Mouse (Mus musculus) neural tube, embryonic 12.5 days (tissue): ENCODE data around the gene Smtn. TPM values are rescaled to one million over a fixed set of nuclear protein-coding genes. Genes with fewer than 3 reads are reported as not detected.

Experiments used
- ATAC-seq: fragments of 200-750 bp; cut with Nextera tagmentation; 2 replicates; pipeline ENCODE4 v1.8.0; 2017; ENCODE audit warnings: low read depth, mild to moderate bottlenecking, moderate TSS enrichment, moderate library complexity; ENCODE audit not compliant: low FRiP score
- H3K27ac ChIP-seq: fragments of 300-500 bp; sonication (generic); 2 replicates; pipeline ENCODE4 v1.5.1; 2016
- H3K27me3 ChIP-seq: fragments of 300-500 bp; sonication (generic); replicated peaks from 2 replicates; pipeline ENCODE4 v1.6.1; 2016; ENCODE audit warnings: mild to moderate bottlenecking
- H3K36me3 ChIP-seq: fragments of 300-500 bp; sonication (generic); 2 replicates; pipeline ENCODE4 v1.6.1; 2016; ENCODE audit warnings: mild to moderate bottlenecking
- H3K4me1 ChIP-seq: fragments of 300-500 bp; sonication (generic); 2 replicates; pipeline ENCODE4 v1.6.1; 2016
- H3K4me2 ChIP-seq: fragments of 300-500 bp; sonication (generic); replicated peaks from 2 replicates; pipeline ENCODE4 v1.6.1; 2016; ENCODE audit warnings: mild to moderate bottlenecking
- H3K4me3 ChIP-seq: fragments of 300-500 bp; sonication (generic); 2 replicates; pipeline ENCODE4 v1.5.1; 2016
- H3K9ac ChIP-seq: fragments of 300-500 bp; sonication (generic); 2 replicates; pipeline ENCODE4 v1.6.1; 2016; ENCODE audit warnings: mild to moderate bottlenecking
- H3K9me3 ChIP-seq: fragments of 300-500 bp; sonication (generic); 2 replicates; pipeline ENCODE4 v1.6.1; 2016; ENCODE audit warnings: mild to moderate bottlenecking
- WGBS: fragments of 180-500 bp; shearing (Covaris S2); methylation state at CpG from one replicate; pipeline ENCODE4 v1.1.7; 2016; 5-methylcytosine and 5-hydroxymethylcytosine counted together
- polyA plus RNA-seq: library from polyadenylated mRNA; unstranded; fragments of >200 nt; fragmentation: Nextera tagmentation; extraction: Ambion mirVana; gene quantifications from 2 replicates; pipeline ENCODE4 v1.2.1, GENCODE M21; 2016

Smtn gene
- polyA plus RNA-seq, 1 experiment from 2014 or later: 37.9 TPM

DNA sequence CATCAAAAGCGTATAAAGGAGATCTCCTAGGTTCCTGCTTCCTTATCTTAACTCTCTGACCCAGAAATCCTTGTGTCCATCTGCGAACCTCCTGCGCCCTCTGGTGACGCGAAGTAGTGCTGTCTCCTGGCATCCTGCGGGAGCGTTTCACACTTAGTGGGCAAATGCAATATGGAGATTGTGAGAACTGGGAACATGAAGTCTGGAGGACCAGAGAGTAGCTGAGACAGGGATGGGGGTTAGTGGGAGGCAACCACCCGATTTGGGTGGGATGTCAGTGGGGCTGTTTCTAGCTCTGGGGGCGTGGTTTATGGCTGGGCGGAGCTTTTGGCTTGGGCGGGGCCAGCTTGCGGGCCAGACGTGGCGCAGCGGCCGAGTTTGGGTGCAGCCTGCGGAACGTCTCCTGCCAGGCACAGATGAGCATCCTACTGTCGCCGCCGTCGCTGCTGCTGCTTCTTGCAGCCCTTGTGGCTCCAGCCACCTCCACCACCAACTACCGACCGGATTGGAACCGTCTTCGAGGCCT, 25.8 kb downstream of the Smtn start, which contains the start of gene Selenom:
Gene Selenom (plus strand): TSS at position 156 of the 526 bp plus-strand sequence.
- Histone ChIP-seq H3K9ac (peak within 1 kb of the TSS; percentile 34; the same call in 1 of the 2 replicates), H3K4me3 (peak within 1 kb of the TSS; percentile 47), H3K4me1 (peaks cover 22% of the 10 kb centered on the region), H3K27ac (no peak within 1 kb of the TSS), H3K9me3 (no peaks in the 10 kb centered on the region), H3K36me3 (peaks cover 3% of the 10 kb centered on the region; the same call in 1 of the 2 replicates), H3K27me3 (peaks cover 33% of the 10 kb centered on the region), H3K4me2 (peak within 1 kb of the TSS; percentile 69)
- peak; percentile 66 for ATAC-seq
- under 1% methylated on average over 26 of the region's 26 CpGs for WGBS

DNA sequence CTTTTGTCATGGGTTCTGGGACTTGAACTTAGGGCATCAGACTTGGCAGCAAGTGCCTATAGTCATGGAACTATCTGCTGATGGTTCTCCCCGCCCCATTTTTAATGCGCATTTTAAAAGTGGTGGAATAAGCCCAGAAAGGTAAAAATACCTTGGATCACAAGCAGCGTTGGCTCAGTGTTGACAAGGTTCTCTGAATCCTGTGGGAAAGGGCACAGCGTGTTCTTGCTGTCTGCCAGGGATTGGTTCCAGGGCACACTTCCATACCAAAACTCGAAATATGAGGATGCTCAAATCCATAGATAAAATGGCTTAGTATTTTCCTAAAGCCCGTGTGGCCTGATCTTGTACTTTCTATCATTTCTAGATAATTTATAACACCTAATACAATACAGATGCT, 27.1 kb downstream of the Smtn start:
- ATAC-seq: no peak
- WGBS: 91% methylated on average over 6 of the region's 6 CpGs

DNA sequence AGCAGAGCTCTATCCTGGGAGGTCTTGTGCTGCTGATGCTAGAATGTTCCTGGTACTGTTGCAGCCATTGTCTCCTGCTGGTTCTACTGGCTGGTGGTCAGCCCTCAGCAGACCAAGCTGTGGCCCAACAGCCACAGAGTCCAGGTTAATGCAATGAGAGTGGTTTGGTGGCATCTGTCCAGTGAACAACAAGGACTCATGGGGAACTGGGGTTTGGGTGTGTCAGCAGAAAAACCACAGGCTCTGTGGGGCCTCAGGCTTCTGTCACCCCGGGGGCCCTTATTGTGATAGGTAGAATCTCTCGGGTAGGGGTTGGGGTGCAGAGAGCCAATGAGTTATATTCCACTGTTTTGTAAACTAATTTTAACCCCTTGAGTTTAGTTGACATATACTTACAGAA, 30.1 kb downstream of the Smtn start:
- H3K9me3 ChIP-seq: no peaks in the 10 kb centered on the region

More for the DNA sequence above, 27.1 kb downstream of the Smtn start:
- Histone ChIP-seq H3K36me3 (no peaks in the 10 kb centered on the region), H3K9me3 (no peaks in the 10 kb centered on the region), H3K4me2 (no peak overlapping the region), H3K27me3 (peaks cover 31% of the 10 kb centered on the region), H3K27ac (no peak overlapping the region), H3K4me3 (no peak overlapping the region), H3K9ac (no peak overlapping the region), H3K4me1 (peaks cover 22% of the 10 kb centered on the region)

DNA sequence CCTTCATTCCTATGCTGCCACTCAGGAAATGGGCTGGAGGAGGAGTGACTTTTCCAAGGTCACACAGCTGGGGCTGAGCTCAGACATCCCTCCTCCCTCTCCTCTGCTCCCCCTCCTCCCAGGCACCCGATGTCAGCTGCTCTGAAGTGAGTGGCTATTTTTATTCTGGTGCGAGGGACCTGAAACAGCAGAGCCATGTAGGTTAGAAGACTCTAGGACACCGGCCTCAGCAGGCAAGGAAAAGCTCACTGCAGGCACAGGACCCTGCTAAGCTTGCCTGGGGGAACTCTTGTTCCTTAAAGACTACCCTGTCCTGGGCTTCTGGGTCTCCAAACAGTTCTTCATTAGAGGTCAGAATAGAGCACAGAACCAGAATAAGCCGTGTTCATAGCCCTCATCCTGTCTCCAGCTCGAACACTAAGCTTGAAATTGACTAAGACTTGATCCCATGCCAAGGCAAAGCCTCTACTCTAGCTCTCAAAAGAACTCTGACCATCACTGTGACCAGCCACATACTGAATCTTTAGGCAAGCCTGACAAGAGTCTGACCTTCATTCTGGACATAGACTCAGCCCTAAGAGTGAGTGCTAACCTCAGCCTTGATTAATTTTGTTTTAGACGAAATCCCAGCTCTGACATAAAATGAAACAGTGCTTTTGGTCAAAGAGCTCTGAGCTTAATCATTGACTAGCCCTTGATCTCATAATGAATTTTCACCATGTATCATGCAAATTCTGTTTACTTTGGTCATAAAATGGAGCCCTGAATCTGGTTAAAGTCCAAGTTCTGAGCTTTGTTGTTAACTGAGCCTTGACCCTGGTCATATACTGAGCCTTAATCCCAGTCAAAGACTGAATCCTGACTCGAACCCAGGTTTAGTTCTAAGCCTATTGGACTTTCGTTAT, 31.0 kb downstream of the Smtn start:
- no peaks in the 10 kb centered on the region for H3K36me3 ChIP-seq
- no peak overlapping the region for H3K9ac ChIP-seq
- no peak overlapping the region for H3K4me2 ChIP-seq
- ATAC-seq: no peak
- no peaks in the 10 kb centered on the region for H3K9me3 ChIP-seq
- no peaks in the 10 kb centered on the region; the same call in 1 of the 2 replicates for H3K4me1 ChIP-seq
- H3K27ac ChIP-seq: no peak overlapping the region
- no peak overlapping the region for H3K4me3 ChIP-seq
- WGBS: 77% methylated on average over 8 of the region's 8 CpGs
- no peaks in the 10 kb centered on the region for H3K27me3 ChIP-seq

More for the DNA sequence above, 30.1 kb downstream of the Smtn start:
- Histone ChIP-seq H3K9ac (no peak overlapping the region), H3K36me3 (no peaks in the 10 kb centered on the region), H3K4me3 (no peak overlapping the region), H3K27ac (no peak overlapping the region), H3K4me2 (no peak overlapping the region), H3K27me3 (peaks cover 5% of the 10 kb centered on the region), H3K4me1 (peaks cover 6% of the 10 kb centered on the region; the same call in 1 of the 2 replicates)
- no peak for ATAC-seq
- 88% methylated on average over 2 of the region's 2 CpGs for WGBS

- WGBS: 57% methylated on average over 7 of the region's 7 CpGs
Measured at GRCm38 (mm10) chr11:3508226-3508625, 32.2 kb downstream of the Smtn start.

GRCm38 (mm10) chr11:3503755-3504693, 36.4 kb downstream of the Smtn start:
- H3K9me3 ChIP-seq: no peaks in the 10 kb centered on the region
- no peaks in the 10 kb centered on the region; the same call in 1 of the 2 replicates for H3K4me1 ChIP-seq
- no peak for ATAC-seq
- no peaks in the 10 kb centered on the region for H3K27me3 ChIP-seq
- H3K4me2 ChIP-seq: 0 out of 2 replicates have a peak overlapping the region, but pooled peaks have one; percentile 27
- no peak overlapping the region for H3K27ac ChIP-seq
- 74% methylated on average over 11 of the region's 11 CpGs for WGBS
- H3K36me3 ChIP-seq: no peaks in the 10 kb centered on the region
- no peak overlapping the region for H3K9ac ChIP-seq
- H3K4me3 ChIP-seq: no peak overlapping the region

More at GRCm38 (mm10) chr11:3508226-3508625, 32.2 kb downstream of the Smtn start:
- H3K27ac ChIP-seq: no peak overlapping the region
- H3K9me3 ChIP-seq: no peaks in the 10 kb centered on the region
- ATAC-seq: no peak
- no peaks in the 10 kb centered on the region for H3K27me3 ChIP-seq
- no peak overlapping the region for H3K4me3 ChIP-seq
- no peak overlapping the region for H3K4me2 ChIP-seq
- H3K4me1 ChIP-seq: no peaks in the 10 kb centered on the region; the same call in 1 of the 2 replicates
- no peak overlapping the region for H3K9ac ChIP-seq
- no peaks in the 10 kb centered on the region for H3K36me3 ChIP-seq

- no peaks in the 10 kb centered on the region for H3K9me3 ChIP-seq
- WGBS: 83% methylated on average over 18 of the region's 18 CpGs
- H3K27ac ChIP-seq: no peak overlapping the region
- H3K4me3 ChIP-seq: no peak overlapping the region
- no peaks in the 10 kb centered on the region for H3K27me3 ChIP-seq
- ATAC-seq: no peak
- no peak overlapping the region for H3K4me2 ChIP-seq
- no peaks in the 10 kb centered on the region for H3K36me3 ChIP-seq
- no peak overlapping the region for H3K9ac ChIP-seq
- no peaks in the 10 kb centered on the region; the same call in 1 of the 2 replicates for H3K4me1 ChIP-seq
Measured at GRCm38 (mm10) chr11:3502459-3503072, 37.8 kb downstream of the Smtn start.

- Histone ChIP-seq H3K27me3 (no peaks in the 10 kb centered on the region), H3K36me3 (no peaks in the 10 kb centered on the region), H3K27ac (no peak overlapping the region), H3K4me1 (no peaks in the 10 kb centered on the region; the same call in 1 of the 2 replicates), H3K4me2 (no peak overlapping the region), H3K9ac (no peak overlapping the region), H3K9me3 (no peaks in the 10 kb centered on the region), H3K4me3 (no peak overlapping the region)
- ATAC-seq: no peak
- WGBS: 80% methylated on average over 17 of the region's 17 CpGs
Measured at GRCm38 (mm10) chr11:3502057-3502456, 38.4 kb downstream of the Smtn start.

DNA sequence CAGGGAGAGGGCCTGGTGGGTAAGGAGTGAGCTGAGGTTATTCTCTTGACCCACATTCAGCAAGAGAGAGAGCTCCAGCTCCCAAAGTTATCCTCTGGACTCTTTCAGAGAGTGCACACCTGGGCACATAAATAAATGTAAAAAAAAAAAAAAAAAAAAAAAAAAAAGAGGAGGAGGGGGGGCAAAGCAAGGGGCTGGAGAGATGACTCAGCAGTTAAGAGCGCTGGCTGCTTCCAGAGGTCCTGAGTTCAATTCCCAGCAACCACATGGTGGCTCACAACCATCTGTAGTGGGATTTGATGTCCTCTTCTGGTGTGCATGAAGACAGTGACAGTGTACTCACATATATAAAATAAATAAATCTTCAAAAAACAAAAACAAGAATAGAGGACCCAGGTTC, 43.1 kb downstream of the Smtn start:
- H3K4me2 ChIP-seq: no peak overlapping the region
- H3K27me3 ChIP-seq: no peaks in the 10 kb centered on the region
- H3K4me1 ChIP-seq: no peaks in the 10 kb centered on the region
- 100% methylated on average over 1 of the region's 1 CpGs for WGBS
- no peak overlapping the region for H3K27ac ChIP-seq
- no peak overlapping the region for H3K9ac ChIP-seq
- no peak for ATAC-seq
- H3K36me3 ChIP-seq: no peaks in the 10 kb centered on the region
- no peaks in the 10 kb centered on the region for H3K9me3 ChIP-seq
- H3K4me3 ChIP-seq: no peak overlapping the region

DNA sequence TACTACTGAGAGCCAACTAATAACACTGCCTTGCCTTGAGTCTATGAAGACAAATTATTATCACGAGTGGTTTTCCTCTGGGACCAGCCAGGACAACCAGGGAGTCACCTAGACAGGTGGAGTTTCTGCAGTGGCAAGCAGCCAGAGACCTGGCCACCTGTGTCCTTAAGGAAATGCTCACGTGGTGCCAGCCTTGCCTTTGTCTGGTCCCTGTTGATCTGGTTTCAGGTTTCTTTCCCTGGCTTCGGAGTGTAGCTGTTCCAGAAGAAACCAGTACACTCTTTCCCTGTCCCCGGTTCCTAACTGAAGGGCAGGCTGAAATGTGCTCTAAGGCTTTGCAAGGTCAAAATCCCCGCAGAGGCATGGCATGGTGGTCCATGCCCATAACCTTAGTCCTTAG, 43.7 kb downstream of the Smtn start:
- Histone ChIP-seq H3K9me3 (no peaks in the 10 kb centered on the region), H3K4me1 (no peaks in the 10 kb centered on the region), H3K4me3 (no peak overlapping the region), H3K36me3 (no peaks in the 10 kb centered on the region), H3K9ac (no peak overlapping the region), H3K4me2 (no peak overlapping the region), H3K27ac (no peak overlapping the region), H3K27me3 (no peaks in the 10 kb centered on the region)
- WGBS: 67% methylated on average over 5 of the region's 5 CpGs
- ATAC-seq: no peak

DNA sequence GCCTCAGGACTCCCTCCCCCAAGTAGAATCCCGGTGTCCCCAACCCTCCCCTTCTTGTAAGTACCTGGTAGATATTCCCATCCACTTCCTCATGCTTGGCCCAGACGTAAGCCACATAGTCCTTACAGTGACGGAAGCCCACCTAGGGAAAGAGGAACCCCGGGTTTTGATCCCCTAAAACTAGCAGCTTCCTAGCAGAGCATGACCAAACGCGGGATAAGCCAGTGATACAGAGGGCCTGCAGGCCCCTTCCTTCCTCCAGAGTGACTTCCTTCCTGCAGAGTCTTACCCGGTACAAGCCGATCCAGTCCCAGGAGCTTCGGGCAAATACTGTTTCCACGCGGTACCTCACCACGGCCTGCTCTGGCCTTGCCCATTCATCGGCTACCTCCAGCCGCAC, 44.9 kb downstream of the Smtn start:
- Histone ChIP-seq H3K36me3 (no peaks in the 10 kb centered on the region), H3K27ac (no peak overlapping the region), H3K4me1 (no peaks in the 10 kb centered on the region), H3K9ac (no peak overlapping the region), H3K27me3 (no peaks in the 10 kb centered on the region), H3K4me2 (no peak overlapping the region), H3K9me3 (no peaks in the 10 kb centered on the region), H3K4me3 (no peak overlapping the region)
- ATAC-seq: no peak
- WGBS: 94% methylated on average over 14 of the region's 14 CpGs
